ENCODE assay signal across 8 mouse cellular contexts in genomic region chr2:166712310-166712709, GRCm38 (mm10). TPM values are rescaled to one million over a fixed set of nuclear protein-coding genes. Genes with fewer than 3 reads are reported as not detected.
DNase-seq lines count a peak whose midpoint lies in the region; ATAC-seq lines count a peak whose summit lies in the region.

No protein-coding gene starts in this region.

- peak overlapping the region; percentile 93 for H3K4me2 ChIP-seq in lung, embryonic 16.5 days (ENCODE audit: low read depth, low read length)
- peak overlapping the region; percentile 70 for H3K4me2 ChIP-seq in embryonic facial prominence, embryonic 11.5 days (ENCODE audit: low read depth, low read length)
- H3K4me2 ChIP-seq in intestine, embryonic 16.5 days (ENCODE audit: low read depth, low read length): peak overlapping the region; percentile 97
- peak overlapping the region; percentile 75 for H3K4me2 ChIP-seq in neural tube, embryonic 14.5 days (ENCODE audit: low read depth, low read length)

- no peak for ATAC-seq in lung, embryonic 16.5 days (ENCODE audit: low read depth)
- ATAC-seq in embryonic facial prominence, embryonic 11.5 days (replicated peaks; ENCODE audit: insufficient number of reproducible peaks, low FRiP score, low TSS enrichment, low read depth): no peak
- ATAC-seq in intestine, embryonic 16.5 days: no peak
- no peak for ATAC-seq in neural tube, embryonic 14.5 days (ENCODE audit: low read depth)

- 0% methylated on average over 4 of the region's 4 CpGs for WGBS in lung, embryonic 16.5 days
- WGBS in embryonic facial prominence, embryonic 11.5 days: 0% methylated on average over 4 of the region's 4 CpGs
- 4% methylated on average over 4 of the region's 4 CpGs for WGBS in intestine, embryonic 16.5 days
- WGBS in neural tube, embryonic 14.5 days: 4% methylated on average over 4 of the region's 4 CpGs

- H3K4me1 ChIP-seq in lung, embryonic 16.5 days (replicated peaks; ENCODE audit: control insufficient read depth, insufficient read depth, low read length): peaks cover 12% of the 10 kb centered on the region
- peaks cover 4% of the 10 kb centered on the region for H3K4me1 ChIP-seq in embryonic facial prominence, embryonic 11.5 days (ENCODE audit: control insufficient read depth, insufficient read depth, low read length)
- H3K4me1 ChIP-seq in intestine, embryonic 16.5 days (ENCODE audit: control insufficient read depth, insufficient read depth, low read length): peaks cover 12% of the 10 kb centered on the region
- H3K4me1 ChIP-seq in neural tube, embryonic 14.5 days (ENCODE audit: control insufficient read depth, insufficient read depth, low read length): peaks cover 9% of the 10 kb centered on the region; the same call in 1 of the 2 replicates

- H3K9ac ChIP-seq in lung, embryonic 16.5 days (ENCODE audit: low read length): 0 out of 2 replicates have a peak overlapping the region, but pooled peaks have one; percentile 3
- peak overlapping the region; percentile 66 for H3K9ac ChIP-seq in embryonic facial prominence, embryonic 11.5 days (replicated peaks; ENCODE audit: low read length)
- peak overlapping the region; percentile 77; the same call in 1 of the 2 replicates for H3K9ac ChIP-seq in intestine, embryonic 16.5 days (ENCODE audit: low read depth, low read length)
- peak overlapping the region; percentile 78 for H3K9ac ChIP-seq in neural tube, embryonic 14.5 days (replicated peaks; ENCODE audit: low read depth, low read length)

- DNase-seq in lung, adult 18-20 months: no peak
- DNase-seq in embryonic facial prominence, embryonic 11.5 days (ENCODE audit: low spot score): peak; percentile 28
- DNase-seq in cerebellum, adult 11 months: no peak
- no peak for DNase-seq in frontal cortex, postnatal 14 days (ENCODE audit: low spot score in 2 of 2)
- DNase-seq in right cerebral cortex, postnatal 25 days: no peak

- H3K4me3 ChIP-seq in lung, embryonic 16.5 days (ENCODE audit: low read length): peak overlapping the region; percentile 72
- H3K4me3 ChIP-seq in embryonic facial prominence, embryonic 11.5 days (ENCODE audit: low read depth, low read length): peak overlapping the region; percentile 73
- peak overlapping the region; percentile 77 for H3K4me3 ChIP-seq in intestine, embryonic 16.5 days (ENCODE audit: low read length)
- peak overlapping the region; percentile 71 for H3K4me3 ChIP-seq in neural tube, embryonic 14.5 days (ENCODE audit: low read depth, low read length)

- H3K9me3 ChIP-seq in lung, embryonic 16.5 days (ENCODE audit: control insufficient read depth, low read length): no peaks in the 10 kb centered on the region
- H3K9me3 ChIP-seq in embryonic facial prominence, embryonic 11.5 days (replicated peaks; ENCODE audit: control insufficient read depth, low read length): no peaks in the 10 kb centered on the region
- peaks cover 3% of the 10 kb centered on the region; the same call in 1 of the 2 replicates for H3K9me3 ChIP-seq in intestine, embryonic 16.5 days (ENCODE audit: control insufficient read depth, low read length)
- H3K9me3 ChIP-seq in neural tube, embryonic 14.5 days (ENCODE audit: control insufficient read depth, low read length): no peaks in the 10 kb centered on the region

- no peaks in the 10 kb centered on the region for H3K27me3 ChIP-seq in lung, embryonic 16.5 days (ENCODE audit: control insufficient read depth, insufficient read depth, low read depth, low read length)
- no peaks in the 10 kb centered on the region for H3K27me3 ChIP-seq in embryonic facial prominence, embryonic 11.5 days (ENCODE audit: control insufficient read depth, insufficient read depth, low read length)
- no peaks in the 10 kb centered on the region for H3K27me3 ChIP-seq in intestine, embryonic 16.5 days (replicated peaks; ENCODE audit: control insufficient read depth, insufficient read depth, low read length)
- H3K27me3 ChIP-seq in neural tube, embryonic 14.5 days (ENCODE audit: control insufficient read depth, insufficient read depth, low read length): no peaks in the 10 kb centered on the region

- no peaks in the 10 kb centered on the region for H3K36me3 ChIP-seq in lung, embryonic 16.5 days (ENCODE audit: control insufficient read depth, insufficient read depth, low read length)
- no peaks in the 10 kb centered on the region for H3K36me3 ChIP-seq in embryonic facial prominence, embryonic 11.5 days (replicated peaks; ENCODE audit: control insufficient read depth, insufficient read depth, low read depth, low read length)
- H3K36me3 ChIP-seq in intestine, embryonic 16.5 days (ENCODE audit: control insufficient read depth, insufficient read depth, low read length): no peaks in the 10 kb centered on the region
- H3K36me3 ChIP-seq in neural tube, embryonic 14.5 days (ENCODE audit: control insufficient read depth, insufficient read depth, low read length): no peaks in the 10 kb centered on the region

- no peak overlapping the region for H3K27ac ChIP-seq in lung, embryonic 16.5 days (ENCODE audit: low read length)
- H3K27ac ChIP-seq in embryonic facial prominence, embryonic 11.5 days (replicated peaks; ENCODE audit: low read depth, low read length): no peak overlapping the region
- no peak overlapping the region for H3K27ac ChIP-seq in intestine, embryonic 16.5 days (ENCODE audit: low read length)
- no peak overlapping the region; the same call in 1 of the 2 replicates for H3K27ac ChIP-seq in neural tube, embryonic 14.5 days (ENCODE audit: low read depth, low read length)

RNA-seq across cellular contexts. Expression of gene Prex1, which starts 1.3 kb away (rescaled TPM):
- polyA plus RNA-seq in lung, embryonic 16.5 days (2015; fragmentation: Nextera tagmentation; extraction: Ambion mirVana): 8.9 and 10.7 TPM in 2 replicates
- 15.5 and 21.7 TPM in 2 replicates for polyA plus RNA-seq in embryonic facial prominence, embryonic 11.5 days (2014; fragmentation: Nextera tagmentation; extraction: Ambion mirVana)
- 7.9 and 8.0 TPM in 2 replicates for polyA plus RNA-seq in intestine, embryonic 16.5 days (2015; fragmentation: Nextera tagmentation; extraction: Ambion mirVana)
- polyA plus RNA-seq in neural tube, embryonic 14.5 days (2014; fragmentation: Nextera tagmentation; extraction: Ambion mirVana): 25.9 and 29.4 TPM in 2 replicates

Comparison
In these comparisons a context has a peak if more than half of its experiments do, and no peak if none do; other contexts are left out.
1. H3K9ac ChIP-seq: peak in every context shown above with its lines; median percentile 78 in neural tube, embryonic 14.5 days; 77 in intestine, embryonic 16.5 days; 66 in embryonic facial prominence, embryonic 11.5 days; 3 in lung, embryonic 16.5 days.